Mouse (Mus musculus): Measurements from ENCODE around the gene Rnf224.

The Rnf224 gene

DNA sequence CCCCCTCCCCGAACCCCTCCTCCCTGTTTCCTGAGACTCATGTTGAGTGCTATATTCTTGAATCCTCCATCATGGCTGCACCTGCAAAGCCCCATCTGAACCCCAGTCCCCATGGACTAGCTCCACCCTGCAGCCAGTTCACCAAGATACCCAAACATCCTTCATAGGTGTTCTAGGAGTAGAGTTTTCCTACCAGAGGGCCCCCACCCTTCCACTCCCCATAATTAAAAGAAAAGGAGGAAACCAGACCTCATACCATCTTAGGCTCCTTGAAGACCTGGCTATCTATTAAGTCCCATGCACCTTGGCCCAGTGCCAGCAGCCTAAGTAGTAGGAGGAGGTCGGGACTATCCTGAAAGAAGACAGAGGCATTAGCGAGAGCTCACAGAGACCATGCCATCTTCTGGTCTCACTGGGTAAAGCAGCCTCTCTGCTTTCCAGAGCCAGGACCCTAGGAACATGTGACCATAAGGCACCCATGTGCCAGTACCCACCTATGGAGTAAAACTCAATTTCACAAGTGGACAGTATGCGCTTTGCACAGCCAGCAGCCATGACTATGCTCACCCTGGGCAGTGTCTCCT, 32.9 kb downstream of the Rnf224 start:
- ChIA-PET POLR2A (interaction anchor here in 3 of 4 experiments (1.0 to 75.9 kb wide), 10 partner anchors 7 to 109 kb away, joined by 3 to 2347 read pairs (median 20); partner anchors contain the start of genes Tubb4b (in 3 of the 3), AL732309.1 (in 2 of the 3), Anapc2 (in 2 of the 3) and Cysrt1 (in 2 of the 3)), CTCF (interaction anchor here in 3 of 4 experiments (0.5 to 1.0 kb wide), 4 partner anchors 9 to 136 kb away, joined by 3 to 4 read pairs (median 3); no protein-coding TSS in a partner anchor)

- ChIA-PET CTCF (interaction anchor here in 2 of 4 experiments (1.0 to 1.1 kb wide), 2 partner anchors 28 to 190 kb away, joined by 3 read pairs; no protein-coding TSS in a partner anchor), POLR2A (interaction anchor here in 3 of 4 experiments (0.6 to 55.8 kb wide), 5 partner anchors 10 to 39 kb away, joined by 3 to 2347 read pairs (median 117); partner anchors contain the start of genes Fam166a (in 2 of the 3), Nelfb (in 2 of the 3), Stpg3 (in 2 of the 3) and Tubb4b (in 2 of the 3))
Measured at GRCm38 (mm10) chr2:25200631-25201030, 36.0 kb downstream of the Rnf224 start.

GRCm38 (mm10) chr2:25197946-25198345, 38.6 kb downstream of the Rnf224 start:
- POLR2A ChIA-PET = interaction anchor here (0.7 to 55.8 kb wide), 17 partner anchors 7 to 178 kb away, joined by 3 to 2347 read pairs (median 15); partner anchors contain the start of genes AL732309.1 (in 2 of the 4), Cysrt1 (in 2 of the 4), Nelfb (in 2 of the 4) and Nrarp (in 2 of the 4)
- CTCF ChIA-PET = interaction anchor here in 3 of 4 experiments (0.6 to 4.7 kb wide), 6 partner anchors 30 to 223 kb away, joined by 3 to 39 read pairs (median 3); no protein-coding TSS in a partner anchor

DNA sequence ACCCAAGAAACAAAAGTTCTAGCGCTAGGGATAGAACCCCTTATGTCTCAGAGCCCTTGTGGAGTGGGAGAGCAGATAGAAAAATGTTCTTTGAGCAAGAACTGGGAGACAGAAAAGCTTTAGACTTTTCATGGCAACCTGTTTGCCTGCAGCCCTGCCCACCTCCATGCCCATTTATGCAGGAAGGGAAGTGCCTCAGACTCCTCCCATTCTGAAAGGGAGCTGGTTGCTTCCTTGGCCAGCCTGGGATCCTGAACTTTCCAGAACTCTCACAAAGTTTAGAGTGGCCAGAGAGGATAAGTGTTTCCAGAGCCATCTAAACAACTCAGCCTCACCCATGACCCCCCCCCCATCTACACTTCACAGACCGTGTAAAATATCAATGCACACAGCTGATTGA, 39.4 kb downstream of the Rnf224 start:
- ChIA-PET CTCF (interaction anchor here in 3 of 4 experiments (0.6 to 4.7 kb wide), 14 partner anchors 13 to 222 kb away, joined by 3 to 39 read pairs (median 4); partner anchors contain the start of genes AL732309.1 (in 1 of the 3), Nelfb (in 1 of the 3), Nrarp (in 1 of the 3) and Tmem203 (in 1 of the 3)), POLR2A (interaction anchor here (0.6 to 55.8 kb wide), 36 partner anchors 8 to 361 kb away, joined by 3 to 2347 read pairs (median 7); partner anchors contain the start of genes Tubb4b (in 4 of the 4), Nelfb (in 3 of the 4), Tmem203 (in 3 of the 4) and AL732309.1 (in 2 of the 4))

DNA sequence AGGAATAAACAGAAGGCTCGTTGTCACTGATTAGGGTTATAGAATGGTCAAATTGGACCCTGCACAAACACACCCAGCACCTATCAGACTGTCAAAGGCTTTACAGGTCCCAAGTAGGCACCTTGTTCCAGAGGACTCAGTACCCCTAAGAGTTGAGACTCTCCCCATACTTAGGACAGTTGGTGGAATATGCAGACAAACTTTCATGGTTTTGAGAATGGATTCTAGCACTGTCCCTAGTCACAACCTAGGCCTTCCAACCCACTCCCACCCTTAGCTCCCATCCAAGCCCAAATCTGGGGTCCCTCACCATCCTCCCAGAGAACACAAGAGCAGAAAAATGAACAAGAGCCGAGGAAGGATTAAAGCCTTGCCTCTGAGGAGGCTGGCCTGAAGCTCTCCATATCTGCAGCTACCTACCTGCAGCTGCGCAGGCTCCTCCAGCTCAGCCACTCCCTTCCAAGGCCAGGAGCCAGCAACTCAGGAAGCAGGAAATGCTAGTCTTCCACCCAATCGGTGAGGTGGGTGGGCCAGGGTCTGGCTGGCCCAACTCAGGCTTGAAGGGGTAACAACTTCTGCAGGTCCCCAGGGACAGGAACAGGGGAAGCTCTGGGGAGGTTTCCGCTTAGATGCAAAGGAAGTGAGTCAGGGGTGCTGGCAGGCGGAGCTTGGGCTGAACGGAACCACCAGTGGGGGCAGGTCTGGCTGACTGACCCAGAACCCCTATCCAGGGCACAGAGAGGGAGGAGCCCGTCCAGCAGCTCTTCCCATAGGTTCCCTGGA, 40.2 kb downstream of the Rnf224 start, which contains the start of gene Tor4a:
Gene Tor4a, minus strand, starts transcription at position 715 of the 783 bp plus-strand sequence.
- CTCF ChIA-PET = interaction anchor here (0.6 to 4.7 kb wide), 22 partner anchors 10 to 206 kb away, joined by 3 to 39 read pairs (median 4); partner anchors contain the start of genes Nrarp (in 2 of the 4), AL732309.1 (in 1 of the 4), Man1b1 (in 1 of the 4) and Nelfb (in 1 of the 4)
- POLR2A ChIA-PET = interaction anchor here (0.6 to 55.8 kb wide), 46 partner anchors 9 to 361 kb away, joined by 3 to 2347 read pairs (median 4); partner anchors contain the start of genes Nelfb (in 4 of the 4), Tubb4b (in 4 of the 4), Nrarp (in 3 of the 4) and Tmem203 (in 3 of the 4)

DNA sequence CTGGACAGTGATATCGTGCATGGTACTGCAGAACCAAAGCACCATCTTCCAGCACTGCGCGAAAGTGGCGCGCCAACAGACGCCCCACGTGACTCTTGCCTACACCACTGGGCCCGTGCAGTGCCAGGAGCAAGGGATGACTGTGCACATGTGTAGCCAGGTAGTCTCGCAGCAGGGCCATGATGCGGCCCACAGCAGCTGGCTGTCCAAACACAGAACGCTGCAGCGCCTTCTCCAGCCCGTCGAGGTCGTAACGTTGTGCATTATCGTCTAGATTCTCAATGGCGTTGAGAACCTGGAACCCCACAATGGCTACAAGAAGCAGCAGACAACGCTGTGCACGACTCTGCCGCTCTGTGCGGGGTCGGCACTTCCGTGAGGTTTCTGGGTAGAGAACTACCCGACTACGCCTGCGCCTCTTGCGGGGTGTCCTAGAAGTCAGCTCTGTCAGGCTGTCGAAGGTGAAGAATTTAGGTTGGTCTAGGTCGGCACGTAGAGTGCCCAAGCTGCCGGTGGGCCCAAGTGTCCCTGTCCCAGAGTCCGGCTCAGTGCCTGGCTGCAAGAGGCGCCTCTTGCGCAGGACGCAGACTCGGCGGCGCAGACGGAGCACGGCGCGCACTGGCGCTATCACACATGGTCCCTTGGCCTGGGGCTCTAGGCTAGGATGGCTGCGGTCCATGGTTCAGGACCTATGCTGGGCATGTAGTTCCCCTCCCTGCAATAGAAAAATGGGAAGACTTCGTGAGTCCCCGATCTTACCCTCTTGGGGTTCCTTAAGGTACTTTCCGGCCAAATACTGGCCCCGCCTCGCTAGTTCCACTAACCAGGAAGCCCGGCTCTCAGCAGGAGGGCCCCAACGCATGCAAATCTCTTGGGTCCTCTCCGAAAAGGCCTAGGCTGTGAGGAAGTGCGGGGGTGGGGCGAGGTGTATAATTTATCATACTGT, 41.1 kb downstream of the Rnf224 start:
- ChIA-PET POLR2A (interaction anchor here (0.6 to 55.8 kb wide), 50 partner anchors 9 to 362 kb away, joined by 3 to 2347 read pairs (median 6); partner anchors contain the start of genes Tubb4b (in 4 of the 4), Nelfb (in 3 of the 4), Nrarp (in 3 of the 4) and Tmem203 (in 3 of the 4)), CTCF (interaction anchor here (0.6 to 4.7 kb wide), 32 partner anchors 9 to 303 kb away, joined by 3 to 39 read pairs (median 4); partner anchors contain the start of genes Nrarp (in 2 of the 4), Tmem203 (in 2 of the 4), AL732309.1 (in 1 of the 4) and Abca2 (in 1 of the 4))

DNA sequence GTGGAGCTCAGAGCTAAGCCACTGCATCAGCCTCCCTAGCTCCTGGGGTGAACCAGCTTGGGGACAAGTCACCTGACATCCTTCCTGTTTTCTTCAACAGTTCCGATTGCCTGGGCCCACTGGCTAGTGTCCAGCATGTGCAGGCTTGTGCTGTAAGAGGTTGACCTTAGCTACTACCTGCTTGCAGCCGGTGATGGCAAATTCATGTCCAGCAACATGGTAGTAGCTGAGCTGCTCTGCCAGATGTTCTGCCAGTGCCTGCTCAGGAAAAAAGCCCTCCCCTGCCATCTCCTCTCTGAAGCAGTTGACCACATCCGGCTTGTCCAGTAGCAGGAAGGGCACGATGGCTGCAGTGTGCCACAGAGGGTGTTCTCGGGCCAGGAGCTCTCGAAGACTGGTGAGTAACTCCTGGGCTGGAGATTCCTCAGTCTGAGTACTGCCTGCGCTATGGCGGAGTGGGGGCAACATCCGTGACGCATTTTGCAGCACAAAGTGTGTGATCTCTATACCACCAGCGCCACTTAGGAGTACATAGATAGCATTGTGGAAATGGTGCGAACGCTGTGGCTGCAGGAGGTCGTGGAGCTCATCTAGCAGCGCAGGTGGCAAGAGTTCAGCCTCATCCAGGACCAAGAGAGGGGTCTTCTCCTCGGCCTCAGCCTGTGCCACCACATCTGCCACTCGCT, 42.0 kb downstream of the Rnf224 start:
- ChIA-PET POLR2A (interaction anchor here (0.6 to 55.8 kb wide), 43 partner anchors 9 to 260 kb away, joined by 3 to 2347 read pairs (median 4); partner anchors contain the start of genes Tubb4b (in 4 of the 4), Nrarp (in 3 of the 4), Tmem203 (in 3 of the 4) and Tprn (in 3 of the 4)), CTCF (interaction anchor here (0.8 to 4.7 kb wide), 25 partner anchors 8 to 302 kb away, joined by 3 to 39 read pairs (median 4); partner anchors contain the start of genes Nrarp (in 2 of the 4), Abca2 (in 1 of the 4), Nelfb (in 1 of the 4) and Tmem203 (in 1 of the 4))

- ChIA-PET POLR2A (interaction anchor here (0.6 to 55.8 kb wide), 38 partner anchors 8 to 259 kb away, joined by 3 to 2347 read pairs (median 4); partner anchors contain the start of genes Tubb4b (in 4 of the 4), Nrarp (in 3 of the 4), Tprn (in 3 of the 4) and AL732309.1 (in 2 of the 4)), CTCF (interaction anchor here in 3 of 4 experiments (0.8 to 4.7 kb wide), 16 partner anchors 9 to 235 kb away, joined by 3 to 39 read pairs (median 5); partner anchors contain the start of genes Nrarp (in 2 of the 3), Abca2 (in 1 of the 3), Nelfb (in 1 of the 3) and Tmem203 (in 1 of the 3))
Measured at GRCm38 (mm10) chr2:25194006-25194405, 42.6 kb downstream of the Rnf224 start.

- ChIA-PET CTCF (interaction anchor here in 3 of 4 experiments (0.8 to 4.7 kb wide), 7 partner anchors 13 to 235 kb away, joined by 3 to 39 read pairs (median 5); partner anchors contain the start of genes Abca2 (in 1 of the 3), Nelfb (in 1 of the 3) and Nrarp (in 1 of the 3)), POLR2A (interaction anchor here (0.7 to 55.8 kb wide), 16 partner anchors 9 to 62 kb away, joined by 3 to 2347 read pairs (median 22); partner anchors contain the start of genes Tubb4b (in 4 of the 4), Nrarp (in 3 of the 4), AL732309.1 (in 2 of the 4) and Cysrt1 (in 2 of the 4))
Measured at GRCm38 (mm10) chr2:25193330-25193770, 43.2 kb downstream of the Rnf224 start.

DNA sequence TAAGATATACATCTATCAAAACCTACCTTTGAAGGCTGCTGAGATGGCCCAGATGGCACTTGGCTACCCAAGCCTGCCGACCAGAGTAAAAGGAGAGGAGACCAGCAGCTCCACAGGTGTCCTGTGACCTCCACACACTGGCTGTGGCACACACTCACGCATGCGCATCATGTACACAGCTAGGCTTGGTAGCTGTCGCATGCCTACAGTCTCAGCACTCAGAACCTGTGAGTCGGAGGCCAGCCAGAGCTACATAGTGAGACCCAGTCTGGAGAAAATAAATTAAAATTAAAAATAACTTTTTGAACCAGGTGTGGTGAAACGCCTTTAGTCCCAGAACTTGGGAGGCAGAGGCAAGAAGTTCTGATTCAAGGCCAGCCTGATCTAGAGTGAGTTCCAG, 48.7 kb downstream of the Rnf224 start:
- CTCF ChIA-PET = interaction anchor here in 2 of 4 experiments (0.6 to 1.2 kb wide), 2 partner anchors 84 to 184 kb away, joined by 3 read pairs; partner anchors contain the start of genes Anapc2 (in 1 of the 2), Sapcd2 (in 1 of the 2) and Ssna1 (in 1 of the 2)
- POLR2A ChIA-PET = interaction anchor here in 2 of 4 experiments (1.0 to 55.8 kb wide), 5 partner anchors 9 to 51 kb away, joined by 4 to 2347 read pairs (median 7); partner anchors contain the start of genes AL732309.1 (in 1 of the 2), Anapc2 (in 1 of the 2), Cysrt1 (in 1 of the 2) and Fam166a (in 1 of the 2)

- CTCF ChIA-PET = interaction anchor here in 2 of 4 experiments (0.6 to 1.9 kb wide), 10 partner anchors 9 to 190 kb away, joined by 3 to 7 read pairs (median 6); partner anchors contain the start of gene Tor4a (in 1 of the 2)
- POLR2A ChIA-PET = interaction anchor here in 3 of 4 experiments (0.5 to 55.8 kb wide), 17 partner anchors 8 to 251 kb away, joined by 3 to 2347 read pairs (median 4); partner anchors contain the start of genes Stpg3 (in 2 of the 3), Tmem203 (in 2 of the 3), Tor4a (in 2 of the 3) and AL732309.1 (in 1 of the 3)
Measured at GRCm38 (mm10) chr2:25186575-25186930, 50.0 kb downstream of the Rnf224 start.

DNA sequence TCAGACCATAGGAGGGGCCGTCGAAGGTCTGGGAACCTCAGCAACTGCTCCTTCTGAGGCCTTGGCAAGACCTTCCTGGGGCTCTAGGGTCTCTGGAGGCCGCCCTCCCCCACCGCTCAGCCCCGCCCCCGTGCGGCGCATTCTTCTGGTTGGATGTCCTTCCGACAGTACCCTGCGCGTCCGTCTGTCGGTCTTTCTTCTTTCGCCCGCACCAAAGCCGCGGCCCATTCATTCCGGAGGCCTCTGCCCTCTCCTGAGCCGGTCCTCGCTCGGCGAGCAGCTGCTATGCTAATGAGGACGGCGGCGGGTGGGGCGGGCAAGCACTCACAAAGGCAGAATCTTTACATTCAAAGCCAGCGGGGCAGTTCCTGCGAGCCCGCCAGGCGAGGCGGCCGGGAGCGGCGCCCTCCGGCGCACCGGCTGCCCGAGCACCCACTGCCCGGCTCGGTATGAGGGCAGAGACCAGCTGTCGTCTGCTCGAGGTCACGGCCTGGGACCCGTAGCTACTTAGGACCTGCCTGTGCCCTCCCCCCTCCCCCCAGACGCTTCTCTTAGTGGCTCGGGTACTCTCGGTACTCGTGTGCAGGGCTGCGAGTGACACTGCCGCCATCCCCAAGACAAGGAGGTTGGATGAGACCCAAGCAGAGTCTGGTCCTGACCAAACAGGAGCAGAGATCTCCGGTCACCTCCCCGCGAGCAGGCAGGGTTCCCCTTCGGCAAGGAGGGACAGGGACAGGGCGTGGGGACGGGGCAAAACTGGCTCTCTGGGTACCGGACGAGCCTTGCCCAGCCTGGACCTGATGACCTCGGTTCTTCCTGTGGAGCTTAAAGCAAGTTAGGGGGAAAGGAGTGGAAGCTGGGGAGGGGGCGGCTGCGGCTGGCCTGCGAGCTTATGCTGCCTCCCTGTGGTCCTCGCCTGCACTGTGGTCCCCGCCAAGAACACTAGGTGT, 50.7 kb downstream of the Rnf224 start:
- POLR2A ChIA-PET = interaction anchor here in 3 of 4 experiments (0.5 to 55.8 kb wide), 26 partner anchors 8 to 266 kb away, joined by 3 to 2347 read pairs (median 4); partner anchors contain the start of genes Sapcd2 (in 2 of the 3), Stpg3 (in 2 of the 3), Tmem203 (in 2 of the 3) and Tor4a (in 2 of the 3)
- CTCF ChIA-PET = interaction anchor here (0.6 to 1.9 kb wide), 19 partner anchors 9 to 790 kb away, joined by 3 to 7 read pairs (median 4); partner anchors contain the start of genes Anapc2 (in 1 of the 4), Arrdc1 (in 1 of the 4), Ssna1 (in 1 of the 4) and Tor4a (in 1 of the 4)

GRCm38 (mm10) chr2:25184496-25184895, 52.1 kb downstream of the Rnf224 start:
- POLR2A ChIA-PET = interaction anchor here in 3 of 4 experiments (0.8 to 55.8 kb wide), 8 partner anchors 8 to 55 kb away, joined by 3 to 2347 read pairs (median 3); partner anchors contain the start of genes AL732309.1 (in 1 of the 3), Anapc2 (in 1 of the 3), Cysrt1 (in 1 of the 3) and Fam166a (in 1 of the 3)
- CTCF ChIA-PET = interaction anchor here in 1 of 4 experiments (0.6 to 1.7 kb wide), 2 partner anchors 15 to 216 kb away, joined by 3 to 4 read pairs; no protein-coding TSS in a partner anchor

Data from embryonic stem cell, embryonic (primary cell).